Mouse (Mus musculus) urinary bladder, postnatal 25 days (tissue): ENCODE data around the gene Syndig1.
A peak's percentile ranks its signal among the peaks of the same experiment; 100 is the strongest.

Experiments
- DNase-seq: peaks from one replicate; pipeline ENCODE4 v3.0.0; 2022; ENCODE audit warnings: low spot score

Syndig1 gene

GRCm38 (mm10) chr2:149828911-149829310, at the start of gene Syndig1:
TSS of gene Syndig1 (plus strand) at chr2:149829211.
- no peak for DNase-seq

DNA sequence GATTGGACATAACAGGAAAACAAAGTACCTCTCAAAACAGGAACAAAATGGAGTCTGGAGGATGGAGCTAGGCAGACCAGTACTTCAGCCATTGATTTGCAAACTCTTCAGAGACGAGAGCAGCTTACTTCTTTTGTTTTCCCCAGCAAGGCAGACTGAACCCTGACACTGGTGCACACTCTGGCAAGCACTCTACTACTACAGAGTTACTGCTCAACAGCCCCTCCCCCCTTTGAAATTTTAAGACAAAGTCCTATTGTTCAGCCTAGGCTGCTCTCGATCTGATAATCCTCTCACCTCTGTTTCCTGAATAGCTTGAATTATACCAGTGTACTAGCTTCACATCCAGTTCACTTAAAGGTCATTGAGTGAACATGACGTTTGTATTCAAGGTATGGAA, 30.4 kb upstream of the Syndig1 start:
- DNase-seq = no peak

DNA sequence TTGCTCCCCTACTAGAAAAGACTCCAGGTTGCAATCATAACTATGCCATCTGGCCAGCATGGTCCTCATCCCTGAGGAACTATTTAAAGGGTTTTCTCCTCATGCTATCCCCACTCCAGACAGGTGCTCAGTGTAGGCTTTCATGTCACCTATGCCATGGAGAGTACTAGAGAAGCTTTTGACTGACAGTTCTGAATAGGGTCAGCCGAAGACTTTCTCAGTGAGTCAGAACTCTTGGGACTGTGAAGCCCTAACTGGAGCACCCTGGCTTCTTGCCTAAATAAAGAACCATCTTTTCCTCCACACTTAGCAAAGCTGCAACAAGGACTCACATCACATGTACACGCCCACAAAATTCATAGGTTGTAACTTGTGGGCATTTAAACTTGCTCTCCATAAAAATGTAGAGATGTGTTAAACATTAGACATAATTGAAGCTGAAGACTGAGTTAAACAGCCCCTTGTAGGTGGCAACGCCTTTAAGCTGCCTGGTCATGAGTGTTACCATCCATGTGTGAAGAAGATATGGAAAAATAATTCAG, 24.3 kb upstream of the Syndig1 start:
- DNase-seq = no peak

DNA sequence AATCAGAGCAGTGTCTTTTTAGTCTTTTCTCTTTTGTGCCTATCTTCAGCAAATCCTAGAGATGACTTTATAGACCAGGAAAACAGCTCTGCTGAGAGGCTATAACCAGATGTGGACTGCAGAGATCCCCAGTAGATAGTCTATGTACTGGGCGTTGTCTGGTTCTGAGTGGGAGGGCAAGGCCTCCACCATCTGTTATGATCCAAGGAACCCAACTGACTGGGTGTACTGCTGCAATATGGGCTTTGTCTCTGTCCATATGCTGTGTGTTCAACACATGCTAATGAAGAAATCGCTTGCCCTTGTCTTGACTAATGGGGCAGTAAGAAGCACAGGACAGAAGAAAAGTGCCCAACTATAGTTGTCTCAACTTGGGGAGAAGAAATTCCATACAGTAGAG, 23.8 kb upstream of the Syndig1 start:
- no peak for DNase-seq

DNA sequence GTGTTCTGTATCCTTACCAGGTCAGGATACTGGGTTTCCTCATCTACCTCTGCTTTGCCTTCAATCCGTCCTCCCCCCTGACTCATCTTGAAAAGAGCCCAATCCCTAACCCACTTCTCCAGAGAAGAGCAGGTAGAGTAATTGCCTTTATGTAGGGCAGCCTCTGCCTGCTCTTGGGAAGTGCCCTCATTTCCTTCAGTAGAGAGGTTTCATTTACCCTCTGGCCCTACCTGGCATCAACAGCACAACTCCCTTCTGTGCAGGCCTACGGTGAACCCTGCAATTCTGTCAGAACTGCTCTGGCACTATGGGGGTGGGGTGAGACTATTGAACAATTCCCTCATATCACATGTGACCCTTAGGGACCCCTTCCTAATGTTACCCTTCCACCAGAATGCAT, 16.1 kb upstream of the Syndig1 start:
- no peak for DNase-seq

DNA sequence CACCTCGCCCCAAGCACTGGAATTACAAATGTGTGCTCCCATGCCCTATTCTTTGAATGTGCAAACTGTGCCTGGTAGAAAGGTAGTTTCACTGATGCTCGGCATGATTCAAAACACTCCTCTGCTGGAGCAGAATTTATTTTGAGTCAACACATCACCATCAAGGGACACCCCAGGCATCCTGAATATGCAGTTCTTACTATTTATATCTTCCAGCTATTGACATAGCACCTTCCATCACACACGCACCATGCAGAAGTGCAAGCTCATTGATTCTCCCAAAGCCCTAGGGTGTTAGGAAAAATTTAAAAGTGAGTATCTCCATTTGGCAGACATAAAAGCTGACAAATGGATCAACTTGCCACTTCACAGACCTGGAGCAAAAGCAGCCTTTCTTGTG, 10.6 kb upstream of the Syndig1 start:
- no peak for DNase-seq

- DNase-seq = no peak
Measured at GRCm38 (mm10) chr2:149819751-149820150, 9.3 kb upstream of the Syndig1 start.

GRCm38 (mm10) chr2:149820201-149820600, 8.8 kb upstream of the Syndig1 start:
- no peak for DNase-seq

GRCm38 (mm10) chr2:149829955-149830535, 1.0 kb downstream of the Syndig1 start:
- no peak for DNase-seq

GRCm38 (mm10) chr2:149830536-149831458, 1.8 kb downstream of the Syndig1 start, which contains the start of gene C530025M09Rik:
TSS of gene C530025M09Rik (minus strand) at chr2:149831213.
- DNase-seq = peak; percentile 16

DNA sequence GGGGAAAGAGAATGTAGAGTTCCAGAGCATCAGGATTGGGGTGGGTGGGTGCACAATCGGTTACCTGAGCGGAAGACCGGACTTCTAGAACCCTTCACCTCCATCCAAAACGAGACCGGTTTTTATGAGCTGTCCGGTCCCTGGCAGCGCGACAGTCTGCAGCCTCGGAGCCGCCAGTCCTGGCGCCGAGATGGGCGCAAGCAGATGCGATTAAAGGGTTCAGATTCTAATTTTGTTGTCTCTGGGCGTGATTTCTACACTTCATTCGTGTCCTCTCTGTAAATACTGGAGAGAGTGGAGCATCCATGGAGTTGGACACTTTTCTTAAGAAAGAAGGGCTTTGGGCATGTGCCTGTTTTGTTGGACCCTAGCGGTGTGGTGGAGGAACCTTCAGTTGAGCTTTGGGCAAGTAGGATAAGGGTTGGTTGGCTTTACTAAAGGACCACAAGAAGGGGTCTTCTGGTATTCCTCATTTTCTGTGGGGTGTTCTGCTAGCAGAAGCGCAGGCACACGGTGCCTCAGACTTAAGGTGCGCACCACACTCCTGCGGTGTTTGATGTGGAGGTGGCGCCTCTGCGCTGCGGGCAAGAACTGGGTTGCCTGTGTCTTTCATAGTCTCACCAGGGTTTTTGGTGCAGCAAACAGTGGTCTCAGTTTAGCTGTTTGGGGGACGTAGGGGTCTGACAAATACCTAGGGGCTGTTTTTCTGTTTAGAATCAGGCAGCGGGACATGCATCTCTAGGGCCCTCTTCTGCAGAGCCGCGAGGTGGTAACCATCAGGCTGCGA, 2.6 kb downstream of the Syndig1 start:
- no peak for DNase-seq

DNA sequence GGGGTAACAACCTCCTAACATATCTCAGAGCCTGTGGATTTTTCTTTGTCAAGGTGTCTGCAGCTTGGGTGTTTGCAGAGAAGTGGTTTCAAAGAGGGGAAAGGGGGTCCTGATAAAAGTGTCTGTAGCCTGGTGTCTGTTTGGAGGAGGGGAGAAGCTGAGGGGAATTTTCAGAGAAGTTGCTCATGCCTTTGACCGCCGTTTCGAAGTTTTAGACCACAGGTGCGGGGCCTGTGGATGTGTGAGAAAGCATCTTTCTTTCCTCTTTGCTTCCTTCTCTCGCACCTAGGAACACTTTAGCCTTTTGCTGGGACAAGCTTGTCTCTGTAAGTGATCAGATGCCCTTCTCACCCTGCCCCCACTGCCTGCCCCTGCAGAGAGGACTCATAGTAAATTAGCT, 3.3 kb downstream of the Syndig1 start:
- DNase-seq = no peak

DNA sequence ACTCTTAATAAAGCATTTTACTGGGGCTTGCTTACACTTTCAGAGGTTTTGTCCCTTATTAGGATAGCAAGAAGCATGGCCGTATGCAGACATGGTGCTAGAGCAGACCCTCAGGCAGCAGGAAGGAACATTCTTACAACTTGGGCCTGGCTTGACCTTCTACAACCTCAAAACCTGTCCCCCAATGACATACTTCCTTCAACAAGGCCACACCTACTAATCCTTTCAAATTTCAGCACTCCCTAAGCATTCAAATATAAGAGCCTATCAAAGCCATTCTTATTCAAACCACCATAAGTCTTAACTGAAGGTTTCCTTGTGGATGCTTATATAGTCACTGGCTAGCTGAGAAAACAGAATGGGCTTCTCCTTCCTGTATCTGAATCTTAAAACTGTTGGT, 6.1 kb downstream of the Syndig1 start:
- no peak for DNase-seq

DNA sequence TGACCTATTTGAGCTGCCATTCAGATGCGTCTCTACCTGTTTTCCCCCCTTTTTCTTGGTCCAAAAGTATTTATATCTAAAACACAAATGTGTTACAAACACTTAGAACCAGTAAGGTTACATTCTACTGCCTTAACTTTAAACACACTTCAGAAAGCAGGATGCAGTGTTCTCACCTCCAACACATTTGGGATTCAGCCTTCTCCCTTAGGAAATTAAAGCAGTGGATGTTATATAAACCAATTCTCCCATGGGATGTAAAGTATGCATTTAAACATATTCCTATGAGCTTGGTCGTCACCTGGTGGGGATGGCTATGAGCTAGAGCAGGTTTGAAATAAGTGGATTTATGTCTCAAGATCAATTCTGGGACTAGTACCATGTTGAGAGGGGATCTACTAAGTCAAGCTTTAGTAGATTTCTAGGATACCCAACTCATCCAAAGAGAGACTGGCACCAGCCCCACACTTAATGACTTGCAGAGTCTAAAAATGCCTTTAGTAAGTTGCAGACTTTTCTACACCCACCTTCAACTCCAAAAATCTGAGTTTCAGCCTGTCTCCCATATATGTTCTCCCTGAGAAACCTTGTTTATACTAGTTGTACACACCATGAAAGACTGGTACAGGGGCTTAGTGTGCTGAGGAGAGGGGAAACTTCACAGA, 7.6 kb downstream of the Syndig1 start:
- DNase-seq = no peak

DNA sequence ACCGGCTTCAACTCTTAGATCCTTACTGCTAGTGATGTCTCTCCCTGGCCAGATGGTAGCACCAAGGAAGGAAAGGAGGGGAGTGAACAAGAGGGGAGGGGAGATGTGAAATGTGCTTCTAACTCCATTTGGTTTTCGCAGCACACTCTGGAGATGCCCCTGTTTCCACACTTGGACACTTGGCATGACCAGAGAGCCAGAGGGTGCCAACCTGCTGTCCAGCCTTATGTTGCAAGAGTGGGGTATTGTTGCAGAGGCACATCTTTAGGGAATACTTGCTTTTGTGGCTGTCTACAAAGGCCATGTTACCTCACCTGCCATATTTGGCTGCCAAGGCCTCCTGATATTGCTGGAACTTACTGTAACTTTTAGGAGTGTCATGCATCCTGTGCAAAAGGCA, 10.7 kb downstream of the Syndig1 start:
- DNase-seq = no peak

GRCm38 (mm10) chr2:149844575-149844974, 15.6 kb downstream of the Syndig1 start:
- no peak for DNase-seq

GRCm38 (mm10) chr2:149848778-149849177, 19.8 kb downstream of the Syndig1 start:
- no peak for DNase-seq

GRCm38 (mm10) chr2:149861002-149861401, 32.0 kb downstream of the Syndig1 start:
- no peak for DNase-seq

GRCm38 (mm10) chr2:149865914-149866435, 37.0 kb downstream of the Syndig1 start:
- DNase-seq = no peak

- no peak for DNase-seq
Measured at GRCm38 (mm10) chr2:149870496-149870895, 41.5 kb downstream of the Syndig1 start.

DNA sequence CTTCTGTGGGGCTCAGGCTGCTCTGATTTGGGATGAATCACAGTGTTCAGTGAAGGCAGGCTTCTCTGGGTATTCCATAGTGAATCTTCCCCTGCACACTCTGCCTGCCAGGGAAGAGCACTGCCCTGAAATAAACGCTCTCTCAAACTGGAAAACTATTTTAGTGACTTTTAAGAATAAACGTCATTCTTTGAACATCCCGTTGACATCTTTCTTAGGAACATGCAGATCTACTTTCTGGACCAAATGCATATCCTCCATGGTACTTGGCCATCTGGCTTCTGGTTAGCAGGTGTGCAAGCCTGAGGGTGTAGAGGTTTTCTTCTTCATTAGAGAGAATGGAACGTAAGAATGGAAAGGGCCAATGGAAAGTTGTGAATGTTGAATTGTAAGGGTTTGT, 43.5 kb downstream of the Syndig1 start:
- no peak for DNase-seq

DNA sequence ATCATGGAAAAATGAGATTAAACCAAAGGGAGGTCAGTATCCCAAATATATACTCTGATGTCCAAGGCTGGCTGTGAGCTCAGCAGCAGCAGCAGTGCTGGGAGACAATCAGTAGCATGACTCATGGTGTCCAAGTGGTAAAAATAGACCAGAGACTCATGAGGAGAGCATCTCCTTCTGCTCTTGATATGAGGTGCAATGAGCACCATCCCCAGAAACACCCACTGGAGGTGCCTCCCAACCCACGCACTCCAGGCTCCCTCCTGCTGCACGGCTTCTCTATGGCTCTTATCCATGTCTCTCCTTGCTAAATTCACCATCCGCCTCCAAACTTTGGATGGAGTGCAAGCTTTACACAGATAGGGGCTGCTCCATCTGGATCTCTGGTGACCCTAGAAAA, 44.3 kb downstream of the Syndig1 start:
- DNase-seq = no peak
